ENCODE assay signal across 24 mouse cellular contexts in the genomic region with DNA sequence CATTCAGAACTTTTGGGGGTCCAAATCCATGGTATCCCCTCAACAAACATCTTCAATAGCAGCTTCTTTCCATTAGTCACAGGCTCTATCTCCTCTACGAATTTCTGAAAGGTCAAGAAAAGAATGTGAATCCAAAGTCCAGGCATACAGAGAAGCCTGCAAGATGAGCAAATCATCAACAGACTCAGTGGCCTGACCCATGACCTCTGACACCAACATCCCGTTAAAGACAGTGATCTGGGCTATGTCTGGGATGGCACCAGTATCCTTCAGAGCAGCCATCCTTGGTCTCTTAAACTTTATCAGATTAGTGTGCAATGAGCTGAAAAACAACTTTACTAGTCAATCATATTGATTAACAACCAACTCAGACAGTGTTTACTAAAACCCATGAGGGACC.
"Had no signal": no experiment of that assay in that cellular context is flagged by ENCODE, and none has a peak within 500 bp of the region (broad histone marks: within the 10 kb centered on the region; RNA-seq: fewer than 3 reads in every experiment).

No protein-coding gene starts in this region.

- H3K27me3 ChIP-seq: limb, embryonic 13.5 days; liver, embryonic 12.5 days; liver, embryonic 15.5 days; lung, embryonic 15.5 days; megakaryocyte, embryonic 14.5 days had no signal

- H3K9ac ChIP-seq: limb, embryonic 13.5 days; liver, embryonic 12.5 days; liver, embryonic 15.5 days; lung, embryonic 15.5 days; midbrain, embryonic 13.5 days; neural tube, embryonic 13.5 days had no signal

- H3K9me3 ChIP-seq: limb, embryonic 10.5 days; limb, embryonic 13.5 days; liver, embryonic 12.5 days; liver, embryonic 15.5 days; lung, embryonic 15.5 days; megakaryocyte, embryonic 14.5 days; midbrain, embryonic 10.5 days; midbrain, embryonic 13.5 days; neural tube, embryonic 13.5 days had no signal

- H3K27ac ChIP-seq: layer of hippocampus, adult 2 months; limb, embryonic 10.5 days; limb, embryonic 13.5 days; liver, embryonic 12.5 days; liver, embryonic 15.5 days; lung, embryonic 15.5 days; midbrain, embryonic 10.5 days; midbrain, embryonic 13.5 days; neural tube, embryonic 13.5 days; stomach, postnatal 0 days had no signal

- H3K4me3 ChIP-seq: layer of hippocampus, adult 2 months; limb, embryonic 10.5 days; limb, embryonic 13.5 days; liver, embryonic 12.5 days; liver, embryonic 15.5 days; lung, embryonic 15.5 days; megakaryocyte, embryonic 14.5 days; midbrain, embryonic 10.5 days; midbrain, embryonic 13.5 days; myocyte; neural tube, embryonic 13.5 days had no signal

- ATAC-seq: inflammation-experienced regulatory T-cells, adult 6 months; intestine, postnatal 0 days; liver, embryonic 12.5 days; midbrain, embryonic 13.5 days; midbrain, embryonic 16.5 days had no signal

- H3K4me1 ChIP-seq: liver, embryonic 12.5 days; liver, embryonic 15.5 days; lung, embryonic 15.5 days; megakaryocyte, embryonic 14.5 days had no signal

- H3K4me2 ChIP-seq: limb, embryonic 13.5 days; liver, embryonic 12.5 days; liver, embryonic 15.5 days; lung, embryonic 15.5 days; midbrain, embryonic 13.5 days; neural tube, embryonic 13.5 days had no signal

- DNase-seq: layer of hippocampus, adult 9-11 months; liver; lung, adult 18-20 months; lung, postnatal 10 days; lung, postnatal 36 days; retina, postnatal 1 day; thymus, adult 2 months; thymus, postnatal 14 days; thymus, postnatal 4 days had no signal

- H3K36me3 ChIP-seq: limb, embryonic 10.5 days; limb, embryonic 13.5 days; liver, embryonic 12.5 days; liver, embryonic 15.5 days; lung, embryonic 15.5 days; midbrain, embryonic 10.5 days; midbrain, embryonic 13.5 days; neural tube, embryonic 13.5 days had no signal
